Mouse (Mus musculus) retina, embryonic 14.5 days (tissue): ENCODE data around the gene Nek9.

Source experiments
- DNase-seq: peaks from one replicate; pipeline ENCODE4 v3.0.0-alpha.2; 2015; ENCODE audit warnings: low spot score

The Nek9 gene

DNA sequence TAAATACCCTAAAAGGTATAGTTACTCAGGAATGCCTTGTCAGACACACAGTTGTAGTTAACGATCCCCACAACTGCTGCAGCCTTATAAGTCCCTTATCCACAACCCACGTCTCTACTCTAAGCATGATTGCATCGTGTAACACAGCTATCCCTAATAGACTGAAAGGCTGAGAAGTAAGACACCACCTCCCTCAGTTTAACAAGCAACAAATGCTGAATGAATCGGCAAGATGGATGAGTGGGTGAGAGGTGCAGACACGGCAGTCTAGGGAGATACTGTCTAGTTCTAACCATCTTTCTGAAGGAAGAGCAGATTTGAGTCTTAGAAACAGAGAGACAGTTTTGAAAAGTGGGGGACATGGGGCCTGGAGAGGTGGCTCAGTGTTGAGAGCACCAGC, 76.0 kb downstream of the Nek9 start:
- no peak for DNase-seq

DNA sequence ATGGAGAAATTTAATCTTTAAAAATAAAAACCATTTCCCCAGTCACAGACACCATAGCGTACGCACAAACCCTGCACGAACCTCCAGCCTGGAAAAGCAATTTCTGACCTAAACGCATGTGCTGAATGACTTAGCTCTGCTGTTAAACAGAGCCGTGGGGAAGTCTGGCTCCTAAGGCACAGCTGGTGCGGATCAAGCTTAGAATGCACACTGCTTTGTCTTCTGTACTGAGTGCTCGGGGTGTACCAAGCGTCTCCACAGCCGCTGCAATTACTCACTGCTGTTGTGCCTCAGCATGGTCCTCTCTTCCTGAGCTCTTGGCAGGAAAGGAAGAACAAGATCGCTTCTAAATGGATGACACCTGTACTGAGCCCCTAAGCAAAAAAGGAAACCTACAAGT, 76.7 kb downstream of the Nek9 start:
- no peak for DNase-seq

DNA sequence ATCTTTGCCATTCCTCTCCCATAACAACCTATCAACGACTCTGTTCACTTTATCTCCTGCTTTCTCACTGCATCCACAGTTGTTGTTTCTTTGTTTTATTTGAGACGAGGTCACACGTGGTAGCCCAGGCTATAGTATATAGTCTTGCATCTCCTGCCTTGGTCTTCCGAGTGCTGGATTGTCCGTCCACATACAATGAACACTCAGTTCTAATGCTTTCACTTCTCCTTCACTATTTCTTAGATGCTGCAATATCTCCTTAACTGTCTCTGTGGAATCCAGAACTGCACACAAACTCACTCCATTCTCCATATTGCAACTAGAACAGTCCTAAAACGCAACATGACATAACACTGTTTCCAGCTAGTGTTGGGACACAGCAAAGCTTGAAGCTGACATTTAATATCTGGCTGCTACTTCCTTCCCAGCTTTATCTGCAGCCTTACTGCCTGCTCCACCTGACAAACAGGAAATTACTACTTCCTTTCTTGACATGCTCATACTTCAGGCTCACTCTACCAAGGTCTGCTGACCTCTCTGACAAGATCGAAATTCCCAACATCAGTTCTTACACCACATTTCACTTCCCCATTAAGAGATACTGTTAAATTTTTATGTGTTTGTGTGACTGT, 82.0 kb downstream of the Nek9 start:
- DNase-seq = no peak

DNA sequence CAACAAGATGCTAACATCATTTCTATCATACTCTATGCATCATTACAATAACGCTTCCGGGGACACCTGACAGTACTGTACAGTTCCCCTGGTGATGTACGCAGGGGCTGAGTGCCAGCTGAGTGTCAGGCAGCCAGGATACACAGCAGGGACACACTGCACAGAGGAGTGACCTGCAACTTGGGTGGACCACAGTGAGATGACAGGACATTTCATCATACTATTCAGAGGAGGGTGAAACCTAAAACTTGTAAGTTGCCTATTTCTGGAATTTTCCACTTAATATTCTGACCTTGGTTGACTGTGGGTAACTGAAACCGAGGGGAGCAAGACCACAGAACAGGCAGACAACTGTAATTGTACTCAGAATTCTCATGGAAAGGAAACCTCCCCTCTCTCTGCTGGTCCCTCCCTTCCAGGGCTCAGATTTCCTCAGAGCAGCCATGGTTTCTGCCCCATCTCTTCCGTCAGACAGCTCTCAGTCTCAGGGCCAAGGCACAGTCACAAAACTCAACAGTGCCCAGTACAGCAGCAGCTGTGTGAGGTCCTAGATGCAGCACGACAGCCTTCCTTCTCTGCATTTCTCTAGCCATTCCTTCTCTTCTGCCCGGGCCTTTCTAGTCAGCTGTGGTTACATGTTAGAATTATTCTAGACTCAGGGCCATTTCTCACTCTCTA, 82.9 kb downstream of the Nek9 start:
- DNase-seq = no peak

- no peak for DNase-seq
These were observed 87.1 kb downstream of the Nek9 start for GRCm38 (mm10) chr12:85252083-85252482.
